26 mouse cellular contexts compared by ENCODE assay signal in genomic region chr1:161008038-161008437, GRCm38 (mm10).
"Had no signal": no experiment of that assay in that cellular context is flagged by ENCODE, and none has a peak within 500 bp of the region (broad histone marks: within the 10 kb centered on the region; RNA-seq: fewer than 3 reads in every experiment).

No protein-coding gene starts in this region.

- H3K9me3 ChIP-seq: heart, embryonic 13.5 days; heart, embryonic 15.5 days; hindbrain, embryonic 13.5 days; hindbrain, embryonic 15.5 days; intestine, embryonic 15.5 days; kidney, embryonic 15.5 days; limb, embryonic 13.5 days; limb, embryonic 15.5 days; liver, embryonic 13.5 days; liver, embryonic 15.5 days had no signal

- H3K27ac ChIP-seq: heart, embryonic 13.5 days; heart, embryonic 15.5 days; hindbrain, embryonic 13.5 days; hindbrain, embryonic 15.5 days; hindbrain, postnatal 0 days; intestine, embryonic 15.5 days; kidney, embryonic 15.5 days; kidney, postnatal 0 days; limb, embryonic 13.5 days; limb, embryonic 15.5 days; liver, embryonic 13.5 days; liver, embryonic 15.5 days had no signal

- H3K36me3 ChIP-seq: intestine, embryonic 15.5 days had no signal

- H3K4me2 ChIP-seq: heart, embryonic 11.5 days; heart, embryonic 13.5 days; heart, embryonic 15.5 days; hindbrain, embryonic 13.5 days; hindbrain, embryonic 15.5 days; intestine, embryonic 15.5 days; kidney, embryonic 15.5 days; limb, embryonic 13.5 days; limb, embryonic 15.5 days; liver, embryonic 13.5 days; liver, embryonic 15.5 days had no signal

- H3K9ac ChIP-seq: forebrain, postnatal 0 days; heart, embryonic 13.5 days; heart, embryonic 15.5 days; hindbrain, embryonic 13.5 days; hindbrain, embryonic 15.5 days; intestine, embryonic 15.5 days; kidney, embryonic 15.5 days; limb, embryonic 13.5 days; limb, embryonic 15.5 days; liver, embryonic 13.5 days; liver, embryonic 15.5 days had no signal

- H3K27me3 ChIP-seq: heart, embryonic 13.5 days; heart, embryonic 15.5 days; hindbrain, embryonic 13.5 days; hindbrain, embryonic 15.5 days; intestine, embryonic 15.5 days; kidney, embryonic 15.5 days; limb, embryonic 13.5 days; limb, embryonic 15.5 days; liver, embryonic 13.5 days; liver, embryonic 15.5 days had no signal

- DNase-seq: forebrain, postnatal 0 days; gastrocnemius, postnatal 14 days; gastrocnemius, postnatal 36 days; heart, adult 18-20 months; heart, postnatal 14 days; kidney, adult 11 months; kidney, adult 2 months; kidney, adult 9 months; kidney, postnatal 14 days; kidney, postnatal 36 days; layer of hippocampus, adult 9-11 months; layer of hippocampus, postnatal 36 days; left cerebral cortex, postnatal 4 days; liver, embryonic 13.5 days had no signal

- H3K4me3 ChIP-seq: heart, embryonic 13.5 days; heart, embryonic 15.5 days; hindbrain, embryonic 13.5 days; hindbrain, embryonic 15.5 days; intestine, embryonic 15.5 days; kidney, embryonic 15.5 days; limb, embryonic 13.5 days; limb, embryonic 15.5 days; liver, embryonic 13.5 days; liver, embryonic 15.5 days had no signal

- ATAC-seq: forebrain, postnatal 0 days; hindbrain, postnatal 0 days; intestine, embryonic 15.5 days had no signal

- H3K4me1 ChIP-seq: heart, embryonic 13.5 days; heart, embryonic 15.5 days; hindbrain, embryonic 13.5 days; hindbrain, embryonic 15.5 days; intestine, embryonic 15.5 days; kidney, embryonic 15.5 days; liver, embryonic 13.5 days; liver, embryonic 15.5 days had no signal
